Mouse (Mus musculus) bone marrow, adult 2 months (tissue): ENCODE results near the gene Olfr742. TPM values are rescaled to one million over a fixed set of nuclear protein-coding genes. Genes with fewer than 3 reads are reported as not detected.

Experiments used
- H3K27ac ChIP-seq: fragments of 200-500 bp; 2 replicates; pipeline ENCODE4 v1.5.1; 2012; ENCODE audit warnings: low read depth, mild to moderate bottlenecking, control low read depth, inconsistent platforms, low read length; ENCODE audit not compliant: control insufficient read depth, poor library complexity, insufficient read depth
- H3K4me1 ChIP-seq: fragments of 200-500 bp; 2 replicates; pipeline ENCODE4 v1.6.1; 2011; ENCODE audit warnings: low read length; ENCODE audit not compliant: control insufficient read depth, insufficient read depth
- H3K4me3 ChIP-seq: fragments of 200-500 bp; replicated peaks from 2 replicates; pipeline ENCODE3; 2011; ENCODE audit warnings: mild to moderate bottlenecking, low read depth, low read length, control low read depth; ENCODE audit not compliant: control insufficient read depth
- CTCF ChIP-seq: fragments of 200-500 bp; IDR thresholded peaks from 2 replicates; pipeline ENCODE4 v1.5.1; 2011; ENCODE audit warnings: low read length, control low read depth; ENCODE audit not compliant: control insufficient read depth, insufficient read depth
- POLR2A ChIP-seq: fragments of 200-500 bp; IDR thresholded peaks from 2 replicates; pipeline ENCODE4 v1.6.1; 2011; ENCODE audit warnings: low read depth, mild to moderate bottlenecking, control low read depth, low read length, borderline replicate concordance; ENCODE audit not compliant: control insufficient read depth
- WGBS: fragments of 180-500 bp; shearing (Covaris S2); methylation state at CpG from one replicate; pipeline ENCODE4 v1.1.7; 2018; 5-methylcytosine and 5-hydroxymethylcytosine counted together
- polyA plus RNA-seq: library from polyadenylated mRNA; stranded (reverse); fragments of >200 nt; gene quantifications from 2 replicates; pipeline ENCODE4 v1.2.4, GENCODE M21; 2011; ENCODE audit warnings: low replicate concordance; ENCODE audit not compliant: missing spikeins, insufficient read depth, insufficient read length

Gene Olfr742
- not detected in 2 replicates for polyA plus RNA-seq

GRCm38 (mm10) chr14:50503300-50503699 is at the start of gene Olfr742:
TSS of gene Olfr742 (plus strand) at chr14:50503600.
- TF ChIP-seq CTCF: no peak
- TF ChIP-seq POLR2A: no peak
- H3K4me3 ChIP-seq: no peak within 1 kb of the TSS
- 42% methylated on average over 2 of the region's 2 CpGs for WGBS
- no peaks in the 10 kb centered on the region for H3K4me1 ChIP-seq
- no peak within 1 kb of the TSS for H3K27ac ChIP-seq

- TF ChIP-seq POLR2A: no peak
- TF ChIP-seq CTCF: no peak
- H3K4me3 ChIP-seq: no peak within 1 kb of the TSS
- 60% methylated on average over 2 of the region's 2 CpGs for WGBS
- no peaks in the 10 kb centered on the region for H3K4me1 ChIP-seq
- H3K27ac ChIP-seq: no peak within 1 kb of the TSS
Measured at GRCm38 (mm10) chr14:50472438-50472837, 31.0 kb upstream of the Olfr742 start, which contains the start of gene Olfr741. TSS of gene Olfr741 (plus strand) at chr14:50472738.

- Histone ChIP-seq H3K4me3 (no peak overlapping the region), H3K4me1 (no peaks in the 10 kb centered on the region), H3K27ac (no peak overlapping the region)
- TF ChIP-seq POLR2A: no peak
- no peak for TF ChIP-seq CTCF
- WGBS: 56% methylated on average over 2 of the region's 2 CpGs
Measured at GRCm38 (mm10) chr14:50478406-50478805, 25.0 kb upstream of the Olfr742 start.

GRCm38 (mm10) chr14:50521539-50521938 is 18.1 kb downstream of the Olfr742 start, which contains the start of gene Olfr743:
TSS of gene Olfr743 (plus strand) at chr14:50521839.
- TF ChIP-seq POLR2A (no peak), CTCF (no peak)
- no peak within 1 kb of the TSS for H3K4me3 ChIP-seq
- H3K27ac ChIP-seq: no peak within 1 kb of the TSS
- no peaks in the 10 kb centered on the region for H3K4me1 ChIP-seq

- no peak overlapping the region for H3K4me3 ChIP-seq
- H3K4me1 ChIP-seq: no peaks in the 10 kb centered on the region
- 85% methylated on average over 2 of the region's 2 CpGs for WGBS
- TF ChIP-seq POLR2A: no peak
- no peak for TF ChIP-seq CTCF
- no peak overlapping the region for H3K27ac ChIP-seq
Measured at GRCm38 (mm10) chr14:50552734-50553133, 49.3 kb downstream of the Olfr742 start.

Other genes starting within 250 kb of the Olfr742 start
- not detected in 2 replicates for gene Olfr732, start 219.4 kb upstream of the Olfr742 start, polyA plus RNA-seq
- not detected in 2 replicates for gene Olfr733, start 202.1 kb upstream of the Olfr742 start, polyA plus RNA-seq
- not detected in 2 replicates for gene Olfr734, start 176.8 kb upstream of the Olfr742 start, polyA plus RNA-seq
- gene Olfr735, start 154.7 kb upstream of the Olfr742 start, polyA plus RNA-seq: not detected in 2 replicates
- not detected in 2 replicates for gene Tlr11, start 145.7 kb upstream of the Olfr742 start, polyA plus RNA-seq
- gene Olfr736, start 122.4 kb upstream of the Olfr742 start, polyA plus RNA-seq: not detected in 2 replicates
- not detected in 2 replicates for gene Olfr738, start 96.0 kb upstream of the Olfr742 start, polyA plus RNA-seq
- not detected in 2 replicates for gene Olfr739, start 85.0 kb upstream of the Olfr742 start, polyA plus RNA-seq
- not detected in 2 replicates for gene Olfr740, start 58.1 kb upstream of the Olfr742 start, polyA plus RNA-seq
- gene Olfr741, start 30.9 kb upstream of the Olfr742 start, polyA plus RNA-seq: not detected in 2 replicates
- gene Olfr743, start 18.2 kb downstream of the Olfr742 start, polyA plus RNA-seq: not detected in 2 replicates
- gene Olfr744, start 111.3 kb downstream of the Olfr742 start, polyA plus RNA-seq: not detected in 2 replicates
- not detected in 2 replicates for gene Olfr745, start 135.8 kb downstream of the Olfr742 start, polyA plus RNA-seq
- gene Olfr746, start 143.5 kb downstream of the Olfr742 start, polyA plus RNA-seq: not detected in 2 replicates
- not detected in 2 replicates for gene Olfr747, start 189.6 kb downstream of the Olfr742 start, polyA plus RNA-seq
- not detected in 2 replicates for gene Olfr748, start 203.8 kb downstream of the Olfr742 start, polyA plus RNA-seq
- gene Olfr749, start 241.5 kb downstream of the Olfr742 start, polyA plus RNA-seq: not detected in 2 replicates